Mouse (Mus musculus) frontal cortex, adult 2 months (tissue): ENCODE data around the gene Mrps9. TPM values are rescaled to one million over a fixed set of nuclear protein-coding genes. Genes with fewer than 3 reads are reported as not detected.
"Not testable (repeated sequence)": the region's sequence is repeated elsewhere in the genome, so short reads cannot be mapped to it uniquely, and the experiment has no call there.

Source experiments
- DNase-seq, 2 experiments: peaks; one replicate each; pipeline ENCODE4 v3.0.0; 2022; ENCODE audit warnings: low spot score in 1 of 2; ENCODE audit errors: extremely low spot score in 1 of 2
- polyA plus RNA-seq: library from polyadenylated mRNA; depleted of rRNA; stranded (reverse); fragments of >200 nt; gene quantifications from 2 replicates; pipeline ENCODE4 v1.2.3, GENCODE M21; 2012; rRNA removed

Mrps9 gene
- 56.2 and 57.1 TPM in 2 replicates for polyA plus RNA-seq

DNA sequence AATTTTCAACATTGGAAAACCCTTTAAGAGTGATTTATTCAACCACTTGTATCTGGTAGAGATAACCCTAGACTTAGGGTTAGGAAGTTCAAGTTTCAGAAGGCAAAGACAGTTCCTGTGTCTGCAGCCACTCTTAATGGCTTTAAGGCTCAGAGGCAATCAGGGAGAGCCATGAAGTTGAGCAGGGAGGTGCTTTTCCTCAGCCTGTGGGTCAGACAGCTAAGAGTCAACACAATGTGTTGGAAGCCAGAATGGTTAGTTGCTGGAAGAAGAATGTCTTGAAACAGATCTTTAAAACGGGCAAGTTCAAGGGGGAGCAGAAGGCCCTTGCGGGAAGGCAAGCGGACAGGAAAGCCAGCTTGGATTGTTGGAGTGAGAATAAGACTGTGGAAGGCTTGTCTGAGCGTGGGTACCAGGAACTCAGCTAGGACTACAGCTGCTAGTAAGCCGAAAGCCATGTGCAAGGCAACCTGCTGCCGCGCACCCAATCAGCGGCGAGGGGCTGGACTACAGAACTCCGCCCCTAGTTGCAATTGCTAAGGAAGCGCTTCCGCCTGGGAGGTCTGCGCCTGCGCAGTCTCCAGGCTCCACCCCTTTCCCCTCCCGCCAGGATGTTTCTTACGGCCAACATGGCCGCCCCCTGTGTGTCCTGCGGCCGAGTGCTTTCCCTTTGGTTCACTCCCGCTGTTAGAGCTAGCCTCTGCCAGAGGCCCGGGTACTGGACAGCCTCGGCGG is at the start of gene Mrps9:
Gene Mrps9 (plus strand): TSS at position 571 of the 735 bp plus-strand sequence.
- peak; percentile 95 to 98 for DNase-seq

DNA sequence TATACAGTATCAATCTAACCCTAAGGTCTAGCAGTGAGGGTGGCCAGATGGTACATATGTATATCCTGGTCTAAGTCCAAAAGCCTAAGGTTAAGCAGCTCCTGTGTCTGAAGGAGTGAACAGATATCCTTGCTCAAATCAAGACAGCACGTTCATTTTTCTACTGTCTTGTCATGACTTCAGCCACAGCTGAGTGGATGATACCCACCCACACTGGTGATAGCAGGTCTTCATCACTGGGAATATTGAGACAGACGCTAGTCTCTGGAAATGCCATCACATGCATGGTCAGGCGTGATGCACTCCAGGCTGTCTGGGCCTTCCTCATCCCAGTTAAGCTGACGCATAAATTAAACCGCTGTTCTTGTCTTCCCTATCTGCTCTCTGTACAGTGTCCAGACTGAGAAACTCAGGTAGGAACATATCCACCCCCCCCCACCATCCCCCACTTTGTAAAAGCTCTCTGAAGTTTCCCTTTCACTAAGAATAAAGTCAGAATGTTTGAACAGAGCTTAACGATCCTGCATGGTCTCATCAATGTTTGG is 37.7 kb upstream of the Mrps9 start:
- no peak for DNase-seq

DNA sequence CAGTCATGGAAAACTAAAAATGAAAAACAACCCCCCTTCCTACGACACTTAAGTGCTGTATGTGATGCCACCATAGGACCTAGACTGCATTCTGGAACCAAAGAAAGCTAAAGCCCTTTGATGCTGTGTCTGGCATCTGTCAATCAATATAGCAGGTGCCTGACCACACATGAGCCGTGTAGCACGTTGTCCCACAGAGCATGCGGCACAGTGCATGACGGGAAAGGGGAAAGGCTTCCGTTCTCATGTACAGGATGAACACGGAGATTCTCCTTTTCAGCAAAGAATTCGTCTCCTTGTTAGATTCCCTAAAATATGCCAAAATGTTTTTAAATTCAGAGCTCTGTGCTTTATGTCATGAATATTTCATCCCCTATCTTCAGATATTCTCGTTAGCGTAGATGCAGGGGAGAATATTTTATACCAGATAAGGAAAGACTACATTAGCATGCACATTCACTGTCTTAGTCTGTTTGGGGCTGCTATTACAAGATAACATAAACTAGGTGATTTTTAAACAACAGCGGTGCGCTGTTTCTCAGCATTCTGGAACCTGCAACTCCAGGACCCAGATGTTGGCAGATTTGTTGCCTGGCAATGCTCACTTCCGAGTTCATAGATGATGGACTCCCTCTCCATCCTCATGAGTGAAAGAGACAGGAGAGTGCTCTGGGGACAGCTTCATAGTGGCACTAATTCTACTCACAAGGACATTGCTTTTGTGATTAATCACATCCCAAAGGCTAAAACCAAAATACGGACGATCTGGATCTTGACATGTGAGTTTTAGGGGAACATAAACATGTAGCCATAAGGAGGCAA is 36.0 kb upstream of the Mrps9 start:
- DNase-seq = peak in 1 of 2 experiments; percentile 8

DNA sequence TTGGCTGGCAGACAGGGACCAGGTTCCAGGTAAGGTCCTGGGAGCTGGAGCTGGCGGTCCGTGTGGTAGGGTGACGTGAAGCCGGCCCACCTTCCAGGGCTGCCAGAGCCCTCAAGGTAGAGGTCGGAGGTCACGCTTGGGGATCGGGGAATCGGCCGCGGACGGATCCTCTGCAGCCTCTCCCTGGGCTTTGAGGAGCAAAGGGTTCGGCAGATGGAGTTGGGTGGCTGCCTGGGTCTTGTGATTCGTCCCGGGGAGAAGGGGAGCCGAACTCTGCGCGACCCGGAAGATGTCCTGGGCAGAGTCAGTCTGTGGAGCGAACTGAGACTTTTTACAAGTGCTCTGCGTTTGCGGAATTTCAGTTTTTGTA is 350 bp downstream of the Mrps9 start:
- DNase-seq = no peak

DNA sequence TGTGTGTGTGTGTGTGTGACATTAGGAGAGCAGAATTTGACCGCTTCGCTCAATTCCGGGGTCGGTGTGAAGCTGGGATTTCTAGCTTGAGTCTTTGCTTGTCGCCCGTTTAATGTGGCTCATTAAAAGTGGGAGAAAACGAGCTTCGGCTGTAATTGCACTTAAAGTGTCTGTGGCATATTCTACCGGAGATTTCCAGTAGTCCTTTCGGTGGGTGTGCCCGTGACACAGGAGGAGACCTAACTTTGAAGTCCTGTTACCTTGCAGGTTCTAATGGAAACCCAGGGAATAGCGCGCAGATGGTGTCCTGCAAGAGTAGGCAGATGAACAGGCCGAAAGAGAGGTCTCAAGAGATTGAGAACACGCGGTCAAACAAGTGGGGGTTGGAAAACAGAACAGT is 777 bp downstream of the Mrps9 start:
- no peak for DNase-seq

DNA sequence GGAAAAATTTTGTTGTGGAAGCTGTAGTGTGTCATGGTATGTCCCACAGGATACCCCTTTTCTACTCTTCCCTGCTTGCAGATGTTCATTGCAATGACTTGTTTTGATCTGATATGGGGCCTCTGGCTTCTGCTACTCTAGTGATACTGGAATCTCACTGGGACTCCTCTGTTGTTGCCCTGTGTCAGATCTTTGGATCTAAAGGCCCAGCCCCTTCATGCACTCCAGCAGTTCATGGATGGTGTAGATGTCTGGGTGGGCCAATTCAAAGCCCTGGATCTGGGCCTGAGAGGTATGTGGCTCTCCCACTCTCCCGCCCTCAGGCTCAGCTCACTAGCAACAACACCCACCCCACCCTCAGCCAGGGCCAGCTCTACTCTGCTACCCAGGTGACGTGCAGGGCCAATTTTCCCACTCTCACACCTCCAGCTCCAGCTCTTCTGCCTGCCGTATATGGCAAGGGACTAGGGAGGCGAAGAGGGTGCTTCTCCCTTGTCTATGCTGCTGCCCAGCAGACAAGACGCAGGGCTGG is 13.8 kb downstream of the Mrps9 start:
- no peak for DNase-seq

DNA sequence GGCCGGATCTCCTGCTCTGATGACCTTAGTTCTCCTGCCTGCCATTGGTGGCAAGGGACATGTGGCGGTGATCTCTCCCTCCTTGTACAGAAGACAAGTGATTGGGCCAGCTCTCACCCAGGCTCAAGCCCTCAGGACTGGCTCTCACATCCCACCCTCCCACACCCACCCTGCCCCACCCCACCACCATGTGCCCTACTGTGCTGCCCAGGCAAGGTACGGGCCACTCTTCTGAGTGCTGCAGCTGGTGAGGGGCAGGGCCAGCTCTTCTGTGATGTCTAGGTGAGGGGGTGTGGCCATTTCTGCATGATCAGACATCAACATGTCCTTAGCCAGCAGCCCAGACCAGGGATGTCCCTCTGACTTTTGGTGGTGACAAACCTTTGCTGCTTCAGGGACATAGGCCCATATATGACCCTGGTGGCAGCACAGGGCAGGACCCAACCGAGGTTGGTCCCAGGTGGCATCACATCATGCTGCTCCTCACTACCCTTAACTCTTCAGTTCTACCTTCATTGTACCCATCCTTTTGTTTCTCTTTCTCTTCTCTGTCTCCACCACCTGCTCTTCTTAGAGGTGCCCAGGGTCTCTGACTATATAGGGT is 14.4 kb downstream of the Mrps9 start:
- no peak for DNase-seq

DNA sequence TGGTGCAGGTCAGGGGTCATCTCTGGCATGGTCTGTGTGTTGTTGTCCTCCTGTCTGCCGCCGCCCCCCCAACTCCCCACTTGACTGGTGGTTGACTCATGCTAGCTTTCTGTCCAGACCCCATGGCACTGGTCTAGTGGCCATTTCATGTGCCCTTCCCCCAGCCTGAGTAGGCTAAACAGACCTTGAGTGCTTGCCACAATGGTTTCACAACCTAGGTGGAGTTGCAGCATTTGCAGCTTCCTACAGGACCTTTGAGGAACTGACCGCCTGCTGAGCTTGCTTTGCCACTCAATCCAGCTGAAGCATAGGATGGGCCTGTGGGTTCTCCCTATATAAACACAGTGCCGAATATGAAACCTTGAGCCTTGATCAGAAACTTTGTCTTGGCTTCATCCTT is 15.0 kb downstream of the Mrps9 start:
- DNase-seq = no peak

DNA sequence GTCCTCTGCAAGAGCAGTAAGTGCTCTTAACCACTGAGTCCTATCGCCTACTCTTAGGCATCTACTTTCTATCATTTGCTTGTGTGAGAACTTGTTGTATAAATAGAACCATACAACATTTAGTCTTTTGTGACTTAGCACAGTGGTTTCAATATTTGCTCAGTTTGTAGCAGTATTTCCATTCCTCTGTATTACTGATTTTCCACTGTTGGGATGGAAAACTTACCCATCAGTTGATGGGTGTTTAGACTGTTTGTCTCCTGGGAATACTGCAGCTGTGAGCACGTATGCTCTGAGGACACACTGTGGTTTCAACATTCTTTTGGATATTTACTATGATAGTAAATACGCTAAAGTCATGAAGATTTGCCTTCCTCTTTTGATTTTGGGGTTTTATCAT is 16.2 kb downstream of the Mrps9 start:
- no peak for DNase-seq

DNA sequence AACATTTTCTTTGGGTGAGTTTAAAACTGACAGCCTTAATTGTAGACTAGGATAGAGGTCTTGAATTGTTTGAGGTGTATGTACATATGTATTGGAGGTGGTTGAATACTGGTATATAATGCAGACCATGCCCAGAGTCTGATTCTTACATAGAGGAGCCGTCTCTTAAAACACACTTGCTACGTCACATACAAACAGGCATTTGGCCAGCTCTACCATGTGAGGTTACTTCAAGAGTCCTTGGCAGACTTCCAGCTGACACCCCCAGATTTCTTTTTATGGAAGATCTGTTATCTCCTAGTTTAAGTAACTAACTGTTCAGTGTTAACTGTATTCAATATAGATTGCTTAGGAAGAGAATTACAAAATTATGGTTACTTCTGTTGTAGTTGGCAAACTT is 23.1 kb downstream of the Mrps9 start:
- DNase-seq = peak; percentile 68 to 85

DNA sequence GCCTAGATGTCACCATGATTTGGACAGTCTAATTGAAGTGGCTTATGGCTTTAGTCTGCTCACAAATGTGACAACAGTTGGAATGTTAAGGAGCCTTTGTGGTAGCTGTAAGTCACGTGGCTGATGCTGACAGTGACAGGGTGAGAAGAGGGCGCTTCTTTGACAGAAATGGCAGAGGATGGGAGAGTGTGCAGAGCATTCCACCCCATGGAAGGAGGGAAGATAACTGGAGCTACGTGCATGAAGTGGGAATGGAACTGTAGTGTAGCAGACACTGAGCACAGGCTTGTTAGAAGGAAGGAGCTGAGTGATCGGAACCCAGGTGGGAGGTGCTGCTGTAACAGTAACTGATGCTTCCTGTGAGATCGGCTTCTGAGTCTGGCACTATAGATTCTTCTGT is 24.2 kb downstream of the Mrps9 start:
- no peak for DNase-seq

DNA sequence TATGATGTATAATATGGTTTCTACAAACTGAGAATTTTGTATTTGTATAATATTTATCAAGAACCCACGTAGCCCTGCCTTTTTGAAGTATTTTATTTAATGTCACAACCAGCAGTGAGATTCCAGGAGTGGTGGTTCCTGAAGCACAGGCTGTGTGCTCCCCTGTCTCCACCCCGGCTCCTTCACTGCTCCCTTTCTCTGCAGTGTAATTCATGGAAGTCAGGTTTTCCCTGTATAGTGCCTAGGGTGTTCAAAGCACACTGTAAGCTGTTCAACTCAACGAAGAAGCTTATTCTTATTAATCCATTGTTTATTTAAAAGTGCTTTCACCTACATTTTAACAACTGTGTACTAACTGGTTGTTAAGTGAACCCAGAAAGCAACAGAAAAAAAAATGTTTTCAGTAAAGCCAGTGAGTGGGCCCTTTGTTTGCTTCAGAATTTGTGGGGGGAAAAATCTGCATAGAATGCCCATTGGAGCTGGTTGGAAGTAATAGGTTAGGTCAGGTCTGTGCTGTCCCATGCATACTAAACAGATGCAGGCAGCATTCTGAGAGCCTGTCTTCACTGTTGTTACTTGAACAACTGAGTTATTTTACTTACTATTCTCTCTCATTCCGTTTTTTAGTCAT is 25.5 kb downstream of the Mrps9 start:
- no peak for DNase-seq

DNA sequence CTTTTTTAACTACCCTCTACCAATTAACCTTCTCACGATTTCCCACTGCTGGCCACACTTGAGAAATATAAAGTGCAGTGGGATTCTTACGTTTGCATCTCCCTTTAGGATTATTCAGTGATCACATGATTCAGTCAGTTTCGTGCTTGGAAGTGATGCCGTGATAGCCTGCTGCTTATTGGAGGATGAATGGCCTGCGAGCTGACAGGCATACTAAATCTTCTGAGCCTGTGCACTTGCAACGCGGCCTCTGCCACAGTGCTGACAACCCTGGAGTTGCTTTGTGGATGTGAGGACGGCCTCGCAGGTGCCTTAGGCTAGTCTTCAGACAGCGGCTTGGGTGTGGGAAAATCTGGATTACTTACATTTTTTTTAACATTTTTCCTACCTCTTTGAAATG is 26.2 kb downstream of the Mrps9 start:
- DNase-seq = peak in 1 of 2 experiments; percentile 19

DNA sequence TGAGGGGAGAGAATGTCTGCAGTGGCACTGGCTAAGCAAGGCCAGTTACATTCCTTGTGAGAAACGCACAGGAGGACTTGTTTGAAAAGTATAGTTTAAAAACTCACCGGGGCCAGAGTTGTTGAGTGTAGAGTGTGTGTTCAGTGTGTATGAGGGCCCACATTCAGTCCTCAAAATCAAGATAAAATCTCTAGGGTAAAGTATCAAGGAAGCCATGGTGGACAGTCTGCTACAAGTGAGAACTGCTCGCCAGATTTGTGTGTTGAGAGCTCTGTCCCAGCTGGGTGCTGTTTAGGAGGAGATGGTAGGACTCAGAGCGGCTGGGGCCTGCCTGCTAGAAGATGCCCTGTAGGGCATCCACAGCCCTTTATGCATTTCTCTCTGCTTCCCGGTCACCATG is 27.8 kb downstream of the Mrps9 start:
- DNase-seq = no peak

DNA sequence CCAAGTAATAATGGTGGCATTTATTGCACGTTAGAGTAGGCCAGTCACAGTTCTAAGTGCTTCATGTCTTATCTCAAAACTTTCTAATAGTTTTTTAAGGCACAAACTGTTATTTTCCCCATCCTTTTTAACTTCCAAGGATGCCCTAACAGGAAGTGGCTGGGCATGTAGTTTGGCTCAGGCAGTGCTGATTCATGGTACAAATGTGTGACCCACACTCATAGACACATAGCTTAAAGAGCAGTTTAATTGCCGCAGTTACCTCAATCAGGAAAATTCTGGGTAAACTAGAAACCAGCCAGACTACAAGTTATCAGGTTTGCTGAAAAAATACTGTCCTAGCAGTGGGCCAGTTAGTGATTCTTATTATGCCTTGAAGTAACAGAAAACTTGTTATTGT is 31.2 kb downstream of the Mrps9 start:
- DNase-seq = no peak

DNA sequence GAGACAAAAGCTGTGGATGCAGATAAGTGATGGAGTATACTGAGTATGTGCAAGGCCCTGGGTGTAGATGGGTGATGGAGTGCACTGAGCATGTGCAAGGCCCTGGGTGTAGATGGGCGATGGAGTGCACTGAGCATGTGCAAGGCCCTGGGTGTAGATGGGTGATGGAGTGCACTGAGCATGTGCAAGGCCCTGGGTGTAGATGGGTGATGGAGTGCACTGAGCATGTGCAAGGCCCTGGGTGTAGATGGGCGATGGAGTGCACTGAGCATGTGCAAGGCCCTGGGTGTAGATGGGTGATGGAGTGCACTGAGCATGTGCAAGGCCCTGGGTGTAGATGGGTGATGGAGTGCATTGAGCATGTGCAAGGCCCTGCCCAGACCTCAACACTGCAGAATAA is 32.4 kb downstream of the Mrps9 start:
- DNase-seq = not testable (repeated sequence)

DNA sequence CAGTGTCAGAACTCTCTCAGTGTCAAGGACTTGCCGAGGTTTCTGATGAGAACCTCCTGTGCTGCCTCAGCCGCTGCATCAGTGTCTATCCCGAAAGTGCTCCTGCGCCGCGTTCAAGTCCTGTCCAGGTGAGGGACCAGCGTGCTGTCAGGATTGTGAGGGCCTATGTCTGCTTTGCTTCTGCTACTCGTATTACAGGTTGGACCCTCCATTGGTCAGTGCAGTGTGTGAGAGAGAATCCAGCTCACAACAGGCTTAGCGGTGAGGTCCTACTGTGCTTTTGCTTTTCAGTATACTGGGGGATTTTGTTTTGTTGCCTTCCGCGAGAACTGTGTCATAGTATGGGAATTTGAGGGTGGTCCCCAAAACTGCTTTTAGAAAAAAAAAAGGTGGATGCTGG is 36.8 kb downstream of the Mrps9 start:
- DNase-seq = no peak

DNA sequence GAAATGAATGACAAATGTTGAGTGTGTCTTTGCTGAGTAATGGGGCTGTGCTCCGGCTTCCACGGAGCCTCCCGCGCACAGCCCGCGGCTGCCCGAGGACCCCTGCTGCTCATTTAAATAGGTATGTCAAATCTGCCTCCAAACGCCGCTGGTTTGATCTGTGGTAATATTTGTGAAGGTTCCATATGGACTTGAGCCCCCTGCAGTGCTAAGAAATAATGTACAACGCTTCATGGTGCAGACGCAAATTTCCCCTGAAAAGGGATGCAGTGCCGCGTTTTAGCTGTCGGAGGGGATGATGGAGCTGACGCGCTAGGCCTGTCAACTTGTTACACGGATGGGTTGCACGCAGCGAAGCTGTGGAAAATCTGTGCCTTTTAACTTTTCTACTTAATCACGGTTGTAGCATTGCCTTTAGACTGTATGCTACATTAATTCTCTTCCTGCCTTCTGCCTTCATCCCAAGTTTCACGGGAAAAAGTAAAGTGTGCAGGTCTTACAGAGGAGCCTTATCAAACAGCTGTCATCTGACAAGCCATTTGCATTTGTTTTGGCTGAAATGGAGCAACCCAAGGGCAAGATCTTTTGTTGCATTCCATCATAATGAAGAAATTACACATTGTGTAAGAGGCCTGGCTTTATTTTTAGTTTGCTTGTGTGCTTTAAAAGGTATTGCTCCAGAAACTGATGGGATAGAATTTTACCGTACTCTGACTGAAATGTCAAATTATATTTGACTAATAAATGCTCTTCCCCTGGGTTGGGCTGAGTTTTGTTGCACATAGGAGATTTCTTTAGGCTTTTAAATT is 37.7 kb downstream of the Mrps9 start:
- no peak for DNase-seq

DNA sequence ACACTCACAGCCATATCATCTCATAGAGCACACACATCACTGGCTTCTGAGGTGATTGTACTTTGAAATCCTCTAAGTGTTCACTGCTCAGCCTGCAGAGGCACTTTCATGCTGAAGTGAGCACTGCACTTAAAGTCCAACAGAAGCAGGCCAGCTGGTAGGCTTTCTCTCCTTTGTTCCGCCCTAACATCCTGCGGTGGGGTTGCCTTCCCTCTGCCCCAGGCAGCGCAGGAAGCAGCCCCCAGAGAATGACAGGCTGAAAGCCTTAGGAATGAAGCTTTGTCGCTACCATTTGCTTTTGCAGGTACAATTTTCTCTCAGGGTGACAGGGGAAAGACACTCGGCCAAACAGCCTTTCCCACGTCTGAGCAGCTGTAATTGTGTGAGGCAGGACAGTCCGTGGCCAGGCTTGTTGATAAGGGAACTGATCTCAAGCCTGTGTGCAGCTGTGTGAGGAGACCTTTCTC is 38.4 kb downstream of the Mrps9 start:
- DNase-seq = no peak

DNA sequence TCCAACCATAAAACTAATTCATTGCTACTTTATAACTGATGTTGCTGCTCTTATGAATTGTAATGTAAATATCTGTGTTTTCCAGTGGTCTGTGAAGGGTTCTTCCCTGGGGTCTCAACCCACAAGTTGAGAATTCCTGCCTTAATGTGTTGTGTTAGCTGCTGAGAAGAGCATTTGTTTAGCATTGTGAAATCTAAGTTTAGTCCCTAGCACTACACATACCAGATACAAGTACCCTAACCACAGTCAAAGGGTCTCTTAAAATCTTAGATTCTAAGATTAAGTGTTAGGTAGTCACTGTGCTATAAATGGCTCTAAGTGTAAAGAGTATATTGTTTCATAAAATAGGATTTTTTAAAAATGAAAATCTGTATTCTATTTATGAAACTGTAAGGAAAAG is 43.7 kb downstream of the Mrps9 start:
- no peak for DNase-seq
